Mouse (Mus musculus) midbrain, embryonic 15.5 days (tissue): ENCODE data around the gene Prpsap1. TPM values are rescaled to one million over a fixed set of nuclear protein-coding genes. Genes with fewer than 3 reads are reported as not detected.

Experiments
- ATAC-seq: fragments of 200-750 bp; cut with Nextera tagmentation; replicated peaks from 2 replicates; pipeline ENCODE4 v1.8.0; 2017; ENCODE audit warnings: moderate TSS enrichment
- H3K27ac ChIP-seq: fragments of 300-500 bp; sonication (generic); 2 replicates; pipeline ENCODE4 v1.5.1; 2015; ENCODE audit warnings: mild to moderate bottlenecking, inconsistent platforms
- H3K27me3 ChIP-seq: fragments of 300-500 bp; sonication (generic); replicated peaks from 2 replicates; pipeline ENCODE4 v1.6.1; 2015; ENCODE audit warnings: inconsistent platforms
- H3K36me3 ChIP-seq: fragments of 300-500 bp; sonication (generic); replicated peaks from 2 replicates; pipeline ENCODE4 v1.6.1; 2015; ENCODE audit warnings: inconsistent platforms
- H3K4me1 ChIP-seq: fragments of 300-500 bp; sonication (generic); 2 replicates; pipeline ENCODE4 v1.6.1; 2015; ENCODE audit warnings: inconsistent platforms
- H3K4me2 ChIP-seq: fragments of 300-500 bp; sonication (generic); 2 replicates; pipeline ENCODE4 v1.6.1; 2015; ENCODE audit warnings: inconsistent platforms, mild to moderate bottlenecking, moderate library complexity
- H3K4me3 ChIP-seq: fragments of 300-500 bp; sonication (generic); 2 replicates; pipeline ENCODE4 v1.5.1; 2015; ENCODE audit warnings: mild to moderate bottlenecking, inconsistent platforms
- H3K9ac ChIP-seq: fragments of 300-500 bp; sonication (generic); 2 replicates; pipeline ENCODE4 v1.6.1; 2015; ENCODE audit warnings: mild to moderate bottlenecking, inconsistent platforms
- H3K9me3 ChIP-seq: fragments of 300-500 bp; sonication (generic); 2 replicates; pipeline ENCODE4 v1.6.1; 2016; ENCODE audit warnings: inconsistent platforms
- WGBS: fragments of 180-500 bp; shearing (Covaris S2); methylation state at CpG from one replicate; pipeline ENCODE4 v1.1.7; 2015; ENCODE audit warnings: mixed read lengths; 5-methylcytosine and 5-hydroxymethylcytosine counted together
- polyA plus RNA-seq: library from polyadenylated mRNA; unstranded; fragments of >200 nt; fragmentation: Nextera tagmentation; extraction: Ambion mirVana; gene quantifications from 2 replicates; pipeline ENCODE4 v1.2.1, GENCODE M21; 2015

Prpsap1 gene
- polyA plus RNA-seq: 199 and 200 TPM in 2 replicates

- 25% methylated on average over 4 of the region's 4 CpGs for WGBS
- peaks cover 10% of the 10 kb centered on the region for H3K4me1 ChIP-seq
- no peaks in the 10 kb centered on the region for H3K36me3 ChIP-seq
- no peak within 1 kb of the TSS for H3K4me2 ChIP-seq
- H3K27ac ChIP-seq: peak within 1 kb of the TSS; percentile 19; the same call in 1 of the 2 replicates
- no peaks in the 10 kb centered on the region for H3K9me3 ChIP-seq
- ATAC-seq: no peak
- no peak within 1 kb of the TSS for H3K9ac ChIP-seq
- H3K27me3 ChIP-seq: no peaks in the 10 kb centered on the region
- no peak within 1 kb of the TSS for H3K4me3 ChIP-seq
These were observed at the start of gene Prpsap1 for GRCm38 (mm10) chr11:116493795-116494252. TSS of gene Prpsap1 (minus strand) at chr11:116494202.

DNA sequence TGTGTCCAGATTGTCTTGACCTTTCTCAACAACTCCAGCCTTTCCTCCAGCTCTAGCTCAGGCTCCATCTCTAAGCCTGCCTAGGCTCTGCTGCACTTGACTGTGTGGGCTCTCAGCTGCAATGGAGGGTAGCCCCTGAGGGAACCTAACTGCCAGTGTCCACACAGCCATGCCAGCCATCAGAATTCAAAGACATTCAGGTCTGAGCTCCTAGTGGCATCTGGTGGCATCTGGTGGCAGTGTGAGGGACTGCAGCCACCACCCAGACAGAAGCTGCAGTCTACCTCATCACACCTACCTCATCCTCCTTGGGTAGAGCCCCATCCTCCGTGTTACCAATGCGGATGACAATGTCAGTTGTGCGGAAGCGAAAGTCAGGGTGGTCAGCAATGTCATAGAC is 49.1 kb upstream of the Prpsap1 start:
- WGBS: 89% methylated on average over 4 of the region's 4 CpGs
- Histone ChIP-seq H3K27me3 (no peaks in the 10 kb centered on the region), H3K9ac (no peak overlapping the region), H3K9me3 (no peaks in the 10 kb centered on the region), H3K4me3 (no peak overlapping the region), H3K4me1 (no peaks in the 10 kb centered on the region), H3K27ac (no peak overlapping the region), H3K4me2 (no peak overlapping the region), H3K36me3 (peaks cover 68% of the 10 kb centered on the region)
- peak; percentile 55 for ATAC-seq

DNA sequence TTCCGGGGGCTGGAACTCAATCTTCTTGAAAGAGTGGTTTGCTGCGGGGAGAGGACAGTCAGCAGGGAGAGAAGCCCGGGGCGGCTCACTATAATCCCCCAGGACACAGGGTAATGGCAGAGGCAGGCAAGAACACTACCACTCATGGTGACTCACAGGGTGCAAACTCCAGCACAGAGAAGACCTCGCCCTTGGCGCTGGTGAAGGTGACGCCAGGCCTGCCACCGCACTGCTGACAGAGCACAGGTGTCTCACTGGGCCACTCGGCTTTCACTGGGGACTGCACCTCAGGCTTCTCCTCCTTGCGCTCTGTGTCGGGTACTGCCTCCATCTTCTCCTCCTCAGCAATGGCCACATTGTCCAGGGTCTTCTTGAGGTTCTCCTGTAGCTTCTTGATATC is 47.2 kb upstream of the Prpsap1 start:
- H3K4me3 ChIP-seq: no peak overlapping the region
- H3K36me3 ChIP-seq: peaks cover 70% of the 10 kb centered on the region
- WGBS: 93% methylated on average over 11 of the region's 11 CpGs

GRCm38 (mm10) chr11:116538142-116538735 is 44.2 kb upstream of the Prpsap1 start:
- ATAC-seq: no peak
- Histone ChIP-seq H3K36me3 (peaks cover 42% of the 10 kb centered on the region), H3K9ac (no peak overlapping the region), H3K4me3 (no peak overlapping the region), H3K27me3 (peaks cover 24% of the 10 kb centered on the region), H3K27ac (no peak overlapping the region), H3K9me3 (no peaks in the 10 kb centered on the region), H3K4me1 (peaks cover 9% of the 10 kb centered on the region), H3K4me2 (no peak overlapping the region)
- WGBS: 88% methylated on average over 12 of the region's 12 CpGs

More for the DNA sequence above, 47.2 kb upstream of the Prpsap1 start:
- Histone ChIP-seq H3K27me3 (no peaks in the 10 kb centered on the region), H3K9ac (no peak overlapping the region), H3K4me2 (no peak overlapping the region), H3K4me1 (no peaks in the 10 kb centered on the region), H3K27ac (no peak overlapping the region), H3K9me3 (no peaks in the 10 kb centered on the region)
- no peak for ATAC-seq

DNA sequence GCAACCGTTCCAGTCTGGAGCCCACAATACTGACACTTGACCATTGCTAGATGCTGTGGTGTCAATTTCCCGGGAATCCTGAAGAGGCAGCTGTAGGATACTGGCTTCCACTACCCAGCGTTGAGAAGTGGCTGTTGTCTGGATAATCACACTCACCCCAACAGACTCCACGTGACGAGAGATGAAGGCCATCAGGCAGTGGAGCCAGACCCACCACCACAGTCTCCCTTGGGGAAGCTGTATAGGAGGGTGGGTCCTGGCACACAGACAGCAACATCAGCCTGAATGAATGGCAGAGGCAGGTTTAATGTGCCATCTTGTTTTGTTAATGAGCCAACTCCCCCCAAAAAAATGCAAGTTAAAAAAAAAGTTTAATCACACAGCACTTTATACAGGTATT is 43.4 kb upstream of the Prpsap1 start:
- Histone ChIP-seq H3K4me2 (no peak overlapping the region), H3K27ac (no peak overlapping the region), H3K4me1 (peaks cover 18% of the 10 kb centered on the region), H3K36me3 (peaks cover 35% of the 10 kb centered on the region), H3K4me3 (no peak overlapping the region), H3K9ac (no peak overlapping the region), H3K27me3 (peaks cover 33% of the 10 kb centered on the region), H3K9me3 (no peaks in the 10 kb centered on the region)
- no peak for ATAC-seq
- 66% methylated on average over 5 of the region's 5 CpGs for WGBS

- no peak overlapping the region for H3K4me3 ChIP-seq
- H3K36me3 ChIP-seq: peaks cover 29% of the 10 kb centered on the region
- H3K9me3 ChIP-seq: no peaks in the 10 kb centered on the region
- no peak overlapping the region for H3K27ac ChIP-seq
- WGBS: 92% methylated on average over 7 of the region's 7 CpGs
- no peak overlapping the region for H3K4me2 ChIP-seq
- peaks cover 25% of the 10 kb centered on the region for H3K4me1 ChIP-seq
- H3K9ac ChIP-seq: no peak overlapping the region
- peaks cover 40% of the 10 kb centered on the region for H3K27me3 ChIP-seq
- no peak for ATAC-seq
These were observed 42.7 kb upstream of the Prpsap1 start for GRCm38 (mm10) chr11:116536685-116537084.

- 19% methylated on average over 20 of the region's 20 CpGs for WGBS
- Histone ChIP-seq H3K4me1 (peaks cover 37% of the 10 kb centered on the region), H3K4me3 (peak overlapping the region; percentile 41), H3K27ac (no peak overlapping the region), H3K27me3 (peaks cover 48% of the 10 kb centered on the region), H3K9me3 (no peaks in the 10 kb centered on the region), H3K9ac (no peak overlapping the region), H3K36me3 (peaks cover 7% of the 10 kb centered on the region; the same call in 1 of the 2 replicates), H3K4me2 (peak overlapping the region; percentile 91)
- ATAC-seq: peak; percentile 22; the same call in 1 of the 2 replicates
These were observed 40.3 kb upstream of the Prpsap1 start for GRCm38 (mm10) chr11:116534154-116534865.

GRCm38 (mm10) chr11:116533341-116534153 is 39.5 kb upstream of the Prpsap1 start:
- under 1% methylated on average over 62 of the region's 63 CpGs for WGBS
- no peaks in the 10 kb centered on the region for H3K9me3 ChIP-seq
- peaks cover 48% of the 10 kb centered on the region for H3K27me3 ChIP-seq
- H3K27ac ChIP-seq: no peak overlapping the region
- peak overlapping the region; percentile 29; the same call in 1 of the 2 replicates for H3K9ac ChIP-seq
- H3K4me1 ChIP-seq: peaks cover 37% of the 10 kb centered on the region
- peak; percentile 22; the same call in 1 of the 2 replicates for ATAC-seq
- peak overlapping the region; percentile 91 for H3K4me2 ChIP-seq
- H3K36me3 ChIP-seq: 0 out of 2 replicates have a peak, but pooled peaks cover 4% of the 10 kb centered on the region
- H3K4me3 ChIP-seq: peak overlapping the region; percentile 41

DNA sequence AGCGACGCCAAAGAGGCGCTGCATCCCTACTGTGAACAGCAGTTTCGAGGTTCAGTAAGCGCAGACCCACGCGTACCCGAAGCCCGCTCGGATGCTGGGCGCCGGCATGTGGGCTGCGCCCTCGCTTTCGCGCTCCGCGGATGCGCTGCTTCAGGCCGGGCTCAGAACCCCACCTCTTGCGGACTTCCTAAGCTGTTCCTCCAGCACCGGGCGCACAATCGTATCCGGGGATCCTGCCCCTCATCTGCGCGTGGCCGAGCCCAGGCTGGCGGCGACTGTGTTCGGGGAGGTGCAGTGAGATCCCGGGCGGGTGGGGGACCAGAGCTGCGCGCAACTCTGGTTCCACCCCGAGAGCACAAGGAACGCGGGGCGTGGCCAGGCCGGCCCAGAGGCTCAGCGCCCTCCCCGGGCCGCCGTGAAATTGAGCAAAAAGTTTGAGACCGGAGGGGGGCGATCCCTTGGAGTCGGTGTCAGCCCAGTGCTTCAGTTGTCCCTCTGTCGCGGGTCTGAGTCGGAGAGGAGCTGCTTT is 38.9 kb upstream of the Prpsap1 start:
- H3K36me3 ChIP-seq: 0 out of 2 replicates have a peak, but pooled peaks cover 4% of the 10 kb centered on the region
- peak overlapping the region; percentile 41 for H3K4me3 ChIP-seq
- no peak; the same call in 1 of the 2 replicates for ATAC-seq
- H3K9me3 ChIP-seq: no peaks in the 10 kb centered on the region
- peaks cover 48% of the 10 kb centered on the region for H3K27me3 ChIP-seq
- H3K9ac ChIP-seq: peak overlapping the region; percentile 29
- H3K4me2 ChIP-seq: peak overlapping the region; percentile 91
- 0% methylated on average over 47 of the region's 50 CpGs for WGBS
- no peak overlapping the region for H3K27ac ChIP-seq
- peaks cover 37% of the 10 kb centered on the region for H3K4me1 ChIP-seq

DNA sequence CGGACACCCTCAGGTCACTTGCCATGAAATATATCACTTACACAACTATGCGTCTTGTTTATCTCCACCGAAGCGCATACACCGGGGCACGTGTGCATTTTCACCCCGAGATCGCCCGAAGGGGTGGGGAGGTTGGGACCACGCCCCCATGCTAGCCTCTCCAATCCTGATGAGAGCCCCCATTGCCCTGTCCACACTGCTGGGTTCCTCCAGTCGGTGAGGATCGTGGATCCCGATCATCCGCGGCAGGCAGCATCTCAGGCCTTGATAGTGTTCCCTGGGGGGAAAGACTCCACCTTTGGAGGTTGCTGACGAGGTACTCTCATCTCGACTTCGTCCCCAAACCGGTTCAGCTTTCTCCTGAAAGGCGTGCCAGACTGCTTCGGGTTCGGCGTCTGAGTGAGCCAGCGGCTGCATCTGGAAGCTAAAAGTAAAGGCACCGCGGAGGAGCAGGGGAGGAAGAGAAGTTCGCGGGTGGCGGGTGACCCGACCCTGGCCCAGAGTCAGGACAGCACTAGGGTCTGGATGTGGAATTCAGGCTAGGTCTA is 38.3 kb upstream of the Prpsap1 start:
- WGBS: under 1% methylated on average over 30 of the region's 30 CpGs
- Histone ChIP-seq H3K9me3 (no peaks in the 10 kb centered on the region), H3K27ac (no peak overlapping the region), H3K4me3 (peak overlapping the region; percentile 41), H3K4me2 (peak overlapping the region; percentile 91), H3K4me1 (peaks cover 37% of the 10 kb centered on the region), H3K27me3 (peaks cover 48% of the 10 kb centered on the region), H3K36me3 (0 out of 2 replicates have a peak, but pooled peaks cover 2% of the 10 kb centered on the region), H3K9ac (peak overlapping the region; percentile 29)
- ATAC-seq: no peak

DNA sequence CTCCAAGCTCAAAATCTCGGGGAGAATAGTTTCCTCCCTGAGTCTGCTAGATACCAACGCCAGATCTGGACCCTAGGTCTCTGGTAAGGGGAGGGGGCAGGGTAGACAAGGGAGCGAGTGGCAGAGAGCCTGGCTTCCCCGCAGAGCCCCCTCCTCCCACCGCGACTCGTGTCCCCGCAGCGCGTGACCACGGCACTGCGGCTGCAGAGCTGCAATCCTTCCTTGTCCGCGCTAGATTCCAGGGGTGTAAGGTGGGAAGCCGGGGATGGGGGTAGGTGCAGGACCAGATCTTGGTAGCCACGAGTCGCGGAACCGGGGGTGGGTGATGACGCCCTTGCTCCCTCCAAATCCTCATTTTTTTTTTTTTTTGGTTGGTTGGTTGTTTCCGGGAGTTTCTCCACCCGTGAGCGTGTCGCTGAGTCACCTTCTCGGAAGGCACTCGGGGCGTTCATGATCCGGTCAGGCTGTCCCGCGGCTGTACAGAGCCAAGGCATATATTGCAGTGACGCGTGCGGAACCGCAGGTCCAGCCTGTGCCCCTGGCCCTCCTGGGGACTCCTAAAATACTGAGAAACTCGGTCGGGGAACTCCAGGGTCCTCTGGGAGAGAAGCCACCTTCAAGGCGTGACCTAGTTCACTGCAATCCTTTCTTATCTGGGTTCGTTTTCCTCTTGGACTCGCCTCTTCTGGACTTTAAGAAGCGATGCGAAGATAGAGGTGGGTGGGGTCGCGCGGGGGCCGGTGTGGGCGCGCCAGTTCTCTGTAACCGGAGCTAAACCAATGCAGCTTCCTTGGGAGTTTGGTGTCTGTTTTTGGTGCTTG is 37.6 kb upstream of the Prpsap1 start:
- H3K9me3 ChIP-seq: no peaks in the 10 kb centered on the region
- no peak overlapping the region for H3K27ac ChIP-seq
- ATAC-seq: no peak
- peak overlapping the region; percentile 41 for H3K4me3 ChIP-seq
- H3K27me3 ChIP-seq: peaks cover 48% of the 10 kb centered on the region
- H3K4me1 ChIP-seq: peaks cover 37% of the 10 kb centered on the region
- H3K4me2 ChIP-seq: peak overlapping the region; percentile 91
- WGBS: 2% methylated on average over 48 of the region's 48 CpGs
- H3K36me3 ChIP-seq: no peaks in the 10 kb centered on the region
- peak overlapping the region; percentile 27 for H3K9ac ChIP-seq
